Mouse (Mus musculus) megakaryocyte, adult 5-6 weeks (primary cell): ENCODE results near the gene Pidd1. TPM values are rescaled to one million over a fixed set of nuclear protein-coding genes. Genes with fewer than 3 reads are reported as not detected.

Source experiments
- ATAC-seq: 2 replicates; pipeline ENCODE4 v1.8.0; 2016; ENCODE audit warnings: mild to moderate bottlenecking, inconsistent platforms; ENCODE audit not compliant: poor library complexity, severe bottlenecking
- total RNA-seq, 2 experiments: library from RNA; stranded (forward) in 1 of 2; stranded (reverse) in 1 of 2; fragments of 153-499, 151-499 nt in 1 of 2; fragments of 221-1000, 200-1000 nt in 1 of 2; gene quantifications; 2 replicates each; pipeline versions ENCODE4 v1.2.3 to v1.2.4; 2015 to 2017

Pidd1 gene
- 7.1 and 8.1 TPM in 2 replicates for total RNA-seq (2015)
- 6.1 and 10.5 TPM in 2 replicates for total RNA-seq (2017)

DNA sequence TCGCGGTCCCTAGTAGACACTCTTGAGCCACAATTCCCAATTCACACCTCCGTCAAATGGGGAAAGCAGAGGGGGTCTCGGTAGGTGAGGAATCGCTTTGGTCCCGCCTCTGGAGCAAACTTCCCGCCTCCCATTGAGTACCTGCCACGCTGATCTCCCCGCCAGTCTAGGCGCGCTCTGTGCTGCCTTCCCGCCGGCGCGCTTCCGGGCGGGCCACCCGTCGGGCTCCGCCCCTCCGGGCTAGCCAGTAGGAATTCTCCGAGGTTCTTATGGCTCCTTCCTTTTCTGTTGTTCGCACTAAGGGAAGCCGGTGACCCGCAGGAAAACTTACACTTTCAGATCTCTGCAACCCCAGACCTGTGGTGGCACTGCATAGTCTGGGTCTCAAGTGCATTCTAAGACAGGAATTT lies at the start of gene Pidd1:
Pidd1 (minus strand) TSS at position 198 of the 410 bp plus-strand sequence.
- ATAC-seq: peak; percentile 53

DNA sequence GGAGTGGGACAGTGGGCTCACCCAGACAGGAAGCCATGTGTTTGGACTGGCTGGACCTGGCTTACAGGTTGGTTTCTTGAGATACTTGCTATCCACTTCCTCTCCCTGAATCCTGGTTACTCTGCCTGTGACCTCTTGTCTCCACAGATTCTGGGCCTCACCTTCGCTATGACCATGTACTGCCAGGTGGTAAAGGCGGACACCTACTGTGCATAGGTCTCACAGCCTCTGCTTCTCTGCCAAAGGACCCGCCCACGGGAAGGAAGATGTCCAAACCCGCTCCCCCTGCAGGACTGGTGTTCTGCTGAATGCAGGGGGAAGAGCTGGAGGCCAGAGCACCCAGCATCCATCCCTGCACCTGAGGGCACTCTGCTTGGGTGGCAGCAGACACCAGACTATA lies 48.9 kb upstream of the Pidd1 start:
- ATAC-seq: no peak

DNA sequence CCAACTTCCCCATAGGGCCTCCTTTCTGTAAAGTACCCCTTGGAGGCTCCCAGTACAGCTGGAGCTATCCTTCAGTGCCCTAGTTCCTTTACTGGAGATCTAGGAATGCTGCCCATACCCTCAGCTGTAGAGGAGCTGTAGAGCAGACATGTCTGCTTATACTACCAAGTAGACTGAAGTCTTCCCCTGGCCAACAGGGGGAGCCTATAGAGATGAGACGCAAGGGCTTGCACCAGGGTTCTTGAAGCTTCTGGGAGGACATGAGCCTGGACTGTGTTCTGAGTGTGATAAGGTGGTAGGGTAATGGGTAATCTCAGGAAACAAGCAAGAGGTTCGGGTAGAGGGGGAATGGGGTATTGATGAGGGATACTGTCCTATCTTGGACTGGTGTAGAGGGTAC lies 47.3 kb upstream of the Pidd1 start:
- 0 out of 2 replicates have a peak, but pooled peaks have one; percentile 51 for ATAC-seq

DNA sequence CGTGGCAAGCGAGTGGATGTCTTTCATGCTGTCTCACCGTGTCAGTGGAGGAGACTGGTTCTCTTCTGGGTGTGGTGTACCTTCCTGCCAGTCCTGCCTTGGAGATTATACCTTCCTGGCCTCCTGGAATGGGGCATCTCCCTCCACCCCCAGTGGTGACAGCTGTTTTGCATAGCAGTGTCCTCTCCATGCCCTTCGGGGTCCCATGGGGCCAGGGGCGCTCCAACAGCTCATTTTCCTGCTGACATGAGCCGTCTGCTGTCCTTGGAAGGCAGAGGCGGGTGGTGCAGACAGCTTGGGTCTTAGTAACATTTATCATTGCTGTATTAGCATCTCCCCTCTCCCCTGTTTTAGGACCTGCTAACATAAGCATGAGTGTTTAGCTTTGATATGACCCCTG lies 43.3 kb upstream of the Pidd1 start:
- ATAC-seq: no peak

DNA sequence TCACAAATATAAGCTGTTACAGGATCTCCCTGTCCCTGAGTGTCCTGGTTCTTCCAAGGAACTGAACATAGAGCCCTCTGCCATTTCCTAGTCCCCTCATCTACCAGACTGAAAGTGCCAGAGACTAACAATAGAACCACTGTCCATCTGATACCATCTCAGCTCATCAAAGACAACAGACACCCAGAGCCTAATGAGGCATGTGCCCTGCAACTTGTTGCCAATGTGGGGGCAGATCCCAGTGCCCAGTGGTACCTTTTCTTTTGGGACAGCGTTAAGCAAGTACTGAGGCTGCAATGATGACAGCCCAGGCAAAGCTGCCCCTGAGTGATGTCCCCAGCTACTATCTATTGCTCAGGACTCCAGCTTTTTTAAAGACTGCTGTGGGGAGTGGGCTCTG lies 42.4 kb upstream of the Pidd1 start:
- ATAC-seq: no peak

DNA sequence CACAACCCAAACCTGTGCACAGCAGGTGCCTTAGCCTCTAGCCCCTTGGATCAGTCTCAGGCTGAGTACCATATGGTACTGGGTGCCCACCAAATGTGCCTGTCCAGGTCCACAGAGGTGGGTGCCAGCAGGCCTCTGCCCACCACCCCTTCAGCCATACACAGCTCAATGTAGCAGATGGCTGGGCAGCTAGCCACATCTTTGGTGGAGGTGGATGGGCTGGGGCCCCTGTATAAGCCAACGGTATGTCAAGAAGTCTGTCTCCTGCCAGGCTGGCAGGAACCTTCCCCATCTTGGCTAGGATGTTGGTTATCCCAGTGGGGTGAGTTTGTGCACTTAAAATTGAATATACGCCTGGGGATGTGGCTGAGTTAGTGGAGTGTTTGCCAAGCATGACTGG lies 41.8 kb upstream of the Pidd1 start:
- ATAC-seq: no peak

DNA sequence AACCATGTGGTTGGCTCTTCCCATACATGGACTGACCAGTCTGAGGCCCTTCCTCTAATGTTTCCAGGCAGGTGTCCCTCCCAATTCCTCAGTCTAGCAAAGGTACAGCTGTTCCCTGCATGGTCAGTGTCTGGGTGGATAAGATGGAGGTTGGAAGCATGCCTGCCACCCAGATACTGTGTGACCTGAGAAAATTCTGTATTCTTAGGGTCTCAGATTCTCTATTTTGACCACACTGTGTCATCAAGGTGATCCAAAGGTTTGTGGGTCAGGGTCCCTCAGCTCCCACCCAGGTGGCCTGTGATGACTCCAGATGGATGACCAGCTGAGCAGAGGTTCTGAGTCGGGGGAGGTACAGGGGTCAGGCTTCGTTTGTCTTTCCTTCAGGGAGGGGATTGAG lies 41.4 kb upstream of the Pidd1 start:
- ATAC-seq: no peak

DNA sequence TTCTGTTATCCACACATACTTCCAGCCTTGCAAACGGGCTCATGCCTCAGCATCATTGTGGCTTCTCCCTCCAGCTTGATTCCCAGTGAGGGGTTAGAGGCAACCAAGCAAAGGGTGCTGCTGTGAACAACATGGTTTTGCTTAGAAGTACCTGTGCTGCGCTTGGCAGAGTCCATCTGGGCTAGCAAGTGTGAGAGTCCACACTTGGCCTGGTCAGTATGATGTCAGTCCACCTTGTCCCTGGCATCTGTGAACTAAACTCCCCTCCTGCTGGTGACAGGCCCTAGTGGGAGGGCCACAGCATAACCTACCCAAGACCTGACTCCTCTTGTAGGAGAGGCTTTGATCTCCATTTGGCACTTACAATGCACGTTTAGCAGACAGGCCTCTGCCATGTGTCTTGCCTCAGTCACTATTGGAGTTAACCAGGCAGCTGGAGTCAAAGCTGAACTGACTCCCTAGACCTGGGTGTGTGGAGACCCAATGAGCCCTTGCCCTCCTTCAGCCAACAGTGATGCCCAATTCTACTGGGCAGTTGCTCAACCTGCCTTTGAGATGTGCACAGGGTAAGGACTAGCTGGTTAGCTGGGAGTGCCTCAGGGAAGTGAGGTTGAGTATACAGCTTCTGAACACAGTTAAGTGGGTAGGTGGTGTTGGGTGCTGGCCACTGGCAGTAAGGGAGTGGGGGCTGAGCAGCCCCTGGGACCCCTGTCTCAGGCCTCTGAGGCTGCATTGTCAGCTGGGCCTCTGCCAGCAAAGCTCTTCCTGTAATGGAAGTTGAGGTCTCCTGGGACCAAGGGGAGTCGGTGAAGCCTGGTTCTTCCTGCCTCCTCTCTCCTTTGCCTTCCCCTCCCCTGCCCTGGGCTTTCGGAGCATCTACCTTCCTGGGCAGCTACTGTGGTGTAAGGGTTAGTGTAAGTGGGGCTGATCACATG lies 40.6 kb upstream of the Pidd1 start:
- no peak for ATAC-seq

DNA sequence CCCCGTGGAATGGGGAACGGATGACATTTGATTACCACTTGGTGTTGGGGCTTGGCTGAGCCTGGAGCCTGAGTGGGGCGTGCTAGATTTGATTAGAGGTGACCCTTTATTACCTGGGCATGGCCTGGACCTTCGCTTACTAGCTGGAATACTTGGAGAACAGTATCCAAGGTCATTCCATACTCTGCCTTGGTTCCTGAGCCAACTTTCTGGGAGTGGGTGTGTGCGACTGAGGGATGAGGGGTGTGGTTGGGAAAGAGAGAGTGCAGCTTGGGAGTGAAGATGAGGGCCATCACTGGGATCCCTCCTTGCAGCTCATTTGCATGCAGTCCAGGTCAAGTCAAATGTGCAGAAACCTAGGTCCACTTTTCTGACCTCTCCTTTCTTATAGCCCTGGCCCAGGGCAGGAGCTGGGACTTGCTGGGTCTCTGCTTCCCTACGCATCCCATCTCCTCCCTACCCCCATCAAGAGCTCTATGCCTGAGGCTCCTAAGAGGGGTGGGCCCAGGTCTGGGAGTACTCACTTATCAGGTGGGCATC lies 39.4 kb upstream of the Pidd1 start:
- no peak for ATAC-seq

DNA sequence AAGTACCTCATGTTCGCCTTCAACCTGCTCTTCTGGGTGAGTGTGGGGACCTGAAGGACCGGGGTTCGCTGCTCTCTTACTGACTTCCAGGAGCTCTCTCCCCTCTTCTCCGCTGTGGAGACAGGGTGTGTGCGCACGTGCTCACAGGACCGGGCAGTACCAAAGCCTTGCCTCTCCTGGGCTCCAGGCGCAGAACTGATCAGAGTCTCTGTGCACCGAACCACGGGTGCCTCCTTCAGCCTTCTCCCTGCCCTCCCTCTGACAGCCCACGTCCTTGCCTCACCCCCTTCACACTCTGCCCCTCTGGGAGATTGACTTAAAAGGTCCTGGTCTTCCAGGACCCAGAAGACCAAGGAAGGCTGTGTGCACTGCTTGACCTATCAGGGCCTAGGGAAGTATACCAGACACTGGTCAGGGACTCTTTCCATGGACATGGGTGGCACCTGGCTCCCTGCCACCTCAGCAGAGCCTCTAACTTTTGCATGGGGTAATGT lies 38.8 kb upstream of the Pidd1 start:
- no peak for ATAC-seq

DNA sequence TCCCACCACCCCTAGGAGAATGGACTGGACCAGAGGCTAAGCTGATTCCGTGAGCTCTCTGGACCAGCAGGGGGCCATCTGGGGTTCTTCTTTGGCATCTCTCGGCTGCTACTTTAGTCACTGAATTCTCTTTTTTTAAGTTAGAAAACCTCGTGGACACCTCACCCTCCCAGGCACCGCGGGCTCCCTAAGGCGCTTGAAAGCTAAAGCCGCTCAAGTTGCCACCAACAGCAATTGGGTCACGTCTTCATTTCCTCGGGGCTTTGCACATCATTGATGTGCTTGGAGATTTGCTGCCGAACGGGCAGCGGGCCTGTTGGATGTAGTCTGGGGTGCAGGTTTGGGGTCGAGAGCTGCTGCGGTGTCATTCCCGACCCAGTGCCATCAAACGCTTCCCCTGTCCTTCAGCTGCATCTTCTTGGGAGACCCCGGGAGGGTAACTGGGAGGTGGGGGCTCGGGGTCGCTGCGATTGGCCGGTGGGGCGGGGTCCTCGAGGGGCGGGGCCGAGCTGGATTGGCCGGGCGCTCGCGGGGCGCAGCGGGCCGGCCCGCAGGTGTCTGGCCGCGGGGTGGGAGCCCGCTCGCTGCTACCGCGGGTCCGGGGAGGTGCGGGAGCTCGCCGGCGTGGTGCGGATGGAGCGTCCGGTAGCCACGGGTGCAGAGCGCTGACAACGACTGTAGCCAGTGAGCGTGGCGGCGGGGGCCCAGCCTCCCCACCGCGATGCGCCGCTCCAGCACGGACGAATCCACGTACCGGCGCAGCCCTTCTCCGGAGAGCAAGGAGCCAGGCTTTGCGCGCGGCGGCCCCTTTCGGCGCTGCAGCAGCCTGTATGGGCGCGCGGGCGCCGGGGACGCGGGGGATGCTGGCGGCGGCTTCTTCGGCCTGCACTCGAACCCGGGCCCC lies 37.9 kb upstream of the Pidd1 start:
- peak; percentile 37 for ATAC-seq

DNA sequence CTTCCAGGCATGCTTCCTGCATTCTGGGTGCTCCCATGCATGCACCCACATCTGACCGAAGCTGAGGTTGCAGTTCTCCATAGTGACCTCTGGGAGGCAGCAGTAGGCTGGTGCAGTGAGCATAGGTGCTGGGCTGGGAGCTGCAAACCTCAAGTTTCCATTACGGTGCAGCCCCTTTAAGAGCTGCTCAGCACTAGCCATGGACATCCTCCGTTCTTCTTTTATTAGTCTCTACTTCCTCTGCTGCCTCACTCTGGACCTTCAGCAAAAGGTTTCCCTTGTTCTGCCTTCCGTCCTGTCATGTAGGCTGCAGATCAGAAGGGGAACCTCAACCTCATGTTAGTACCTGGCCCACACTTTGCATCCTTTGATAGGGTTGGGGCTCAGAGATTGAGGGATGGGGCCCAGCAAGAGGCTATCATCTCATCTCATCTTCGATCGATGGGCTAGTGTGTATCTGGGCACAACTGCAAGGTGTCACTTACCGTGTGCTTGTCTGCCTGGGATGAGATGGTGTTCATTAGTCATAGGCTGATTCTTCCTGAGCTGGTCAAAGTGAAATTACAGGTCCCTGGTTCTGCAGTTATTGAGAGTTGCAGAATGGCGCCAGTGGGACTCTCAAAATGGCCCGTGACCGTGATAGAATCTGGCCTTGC lies 37.1 kb upstream of the Pidd1 start:
- peak; percentile 84 for ATAC-seq

DNA sequence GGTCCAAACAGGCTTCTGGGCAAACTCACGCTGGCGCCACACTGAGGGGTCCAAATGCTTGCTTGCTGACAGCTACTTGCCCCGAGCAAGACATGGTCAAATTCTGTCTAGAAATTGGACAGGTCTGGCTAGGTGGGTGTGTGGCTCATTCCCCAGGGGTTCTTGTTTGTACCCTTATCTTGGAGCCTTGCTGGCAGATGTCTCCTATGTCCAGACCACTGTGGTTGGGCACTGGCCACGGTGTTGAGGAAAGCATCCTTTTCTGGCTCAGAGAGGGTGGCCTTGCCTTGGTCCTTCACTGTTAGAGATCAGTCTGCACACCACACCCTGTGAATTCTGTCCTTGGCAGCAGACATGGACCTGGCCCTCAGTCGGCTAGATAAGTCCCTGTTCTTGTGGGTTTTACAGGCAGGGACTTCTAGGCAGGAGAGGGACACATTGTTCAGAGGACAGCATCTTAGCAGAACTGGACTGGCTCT lies 34.5 kb upstream of the Pidd1 start:
- ATAC-seq: no peak

DNA sequence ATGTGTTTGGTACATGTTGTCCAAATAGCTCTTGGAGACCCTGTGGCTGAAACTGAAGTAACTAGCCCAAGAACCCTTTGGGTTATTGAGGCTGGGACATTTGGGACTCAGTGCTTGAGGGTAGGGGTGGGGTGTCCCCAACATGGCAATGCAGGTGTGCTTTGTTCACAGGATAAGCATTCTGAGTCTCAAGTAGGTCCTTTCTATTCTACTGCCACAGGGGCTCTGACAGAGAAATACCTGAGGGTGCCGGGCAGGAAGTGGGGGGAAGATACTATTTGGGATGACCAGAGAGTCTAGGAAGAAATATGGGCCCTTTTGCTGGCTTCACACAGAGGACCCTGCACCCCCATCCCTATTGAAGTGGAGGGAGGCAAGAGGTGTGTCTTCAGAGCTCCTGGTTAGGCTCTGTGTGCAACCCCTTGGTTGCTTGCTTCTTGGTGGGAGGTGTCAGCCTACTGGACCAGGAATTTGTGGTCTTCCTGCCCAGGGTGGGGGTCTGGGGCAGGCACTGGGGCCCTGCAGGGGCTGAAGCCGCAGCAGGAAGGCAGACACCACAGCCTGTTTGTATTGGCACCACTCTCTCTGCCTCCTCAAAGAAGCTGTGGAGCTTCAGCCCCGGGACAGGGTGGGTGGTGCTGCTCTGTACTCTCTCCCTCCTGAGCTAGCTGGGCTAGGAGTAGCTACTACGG lies 33.9 kb upstream of the Pidd1 start:
- no peak for ATAC-seq

DNA sequence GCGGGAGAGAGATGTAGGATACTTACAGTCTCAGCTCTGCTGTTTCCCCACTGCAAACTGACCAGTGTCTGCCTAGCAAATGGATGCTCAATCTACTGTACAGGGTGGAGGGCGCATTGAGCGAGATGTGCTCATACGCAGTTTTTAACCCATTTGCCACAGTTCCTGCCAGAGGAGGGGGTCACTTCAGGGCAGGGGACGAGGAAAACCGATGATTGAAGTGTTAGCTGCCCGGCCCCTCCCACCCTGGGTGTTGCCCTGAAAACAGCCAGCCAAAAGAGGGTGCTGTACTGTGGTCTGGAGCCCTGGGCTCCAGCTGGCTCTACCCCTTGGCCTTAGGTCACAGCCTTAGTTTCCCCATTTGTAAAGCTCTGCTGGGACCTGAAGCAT lies 33.2 kb upstream of the Pidd1 start:
- ATAC-seq: no peak

DNA sequence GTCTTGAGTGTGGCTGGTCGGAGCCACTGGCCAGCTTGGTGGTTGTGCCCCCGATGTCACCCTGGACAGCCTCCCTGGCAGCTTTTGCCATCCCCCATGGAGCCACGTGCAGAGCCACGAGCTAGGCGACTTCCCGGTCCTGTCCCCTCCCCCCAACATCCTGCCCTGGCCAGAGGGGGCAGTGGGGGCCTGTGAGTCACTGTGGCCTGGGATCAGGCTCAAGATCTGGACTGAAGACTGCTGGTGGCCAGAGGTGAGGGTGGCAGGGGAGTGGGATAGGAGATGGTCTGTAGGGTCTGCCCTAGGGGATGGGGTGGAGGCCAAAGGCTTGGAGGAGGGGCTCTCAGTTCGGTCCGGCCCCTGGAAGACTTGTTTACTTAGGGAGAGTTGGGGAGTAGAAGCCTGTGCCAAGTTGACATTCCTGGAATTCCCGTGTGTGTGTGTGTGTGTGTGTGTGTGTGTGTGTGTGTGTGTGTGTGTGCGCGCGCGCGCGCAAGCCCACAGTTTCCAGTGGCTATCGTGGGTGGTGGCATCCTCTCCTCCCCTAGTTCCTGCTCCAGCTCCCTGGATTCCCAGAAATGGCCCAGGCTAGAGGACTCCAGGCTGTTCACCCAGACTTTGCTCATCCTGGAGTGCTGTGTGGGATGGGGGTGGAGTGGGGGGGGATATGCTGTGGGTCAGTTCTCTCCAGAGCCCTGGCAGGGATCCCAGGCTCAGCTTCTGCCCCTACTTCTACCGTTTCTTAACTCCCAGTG lies 32.6 kb upstream of the Pidd1 start:
- peak; percentile 34 for ATAC-seq

DNA sequence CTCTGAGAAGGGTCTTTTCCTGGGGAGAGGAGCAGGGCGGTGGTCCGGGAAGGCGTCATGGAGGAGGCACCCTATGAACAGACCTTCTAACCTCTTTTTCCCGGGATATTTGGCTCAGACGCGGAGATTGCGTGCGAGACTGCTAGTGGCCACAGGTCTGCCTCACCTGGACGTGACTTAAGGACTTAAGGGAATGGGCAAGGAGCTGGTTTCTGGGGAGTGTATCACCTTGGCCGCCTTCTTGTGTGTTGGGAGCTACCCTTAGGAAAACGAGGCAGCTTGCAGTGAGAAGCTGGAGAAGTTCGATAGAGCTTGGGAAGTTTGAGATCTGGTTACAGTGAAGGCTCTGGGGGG lies 32.0 kb upstream of the Pidd1 start:
- ATAC-seq: no peak

DNA sequence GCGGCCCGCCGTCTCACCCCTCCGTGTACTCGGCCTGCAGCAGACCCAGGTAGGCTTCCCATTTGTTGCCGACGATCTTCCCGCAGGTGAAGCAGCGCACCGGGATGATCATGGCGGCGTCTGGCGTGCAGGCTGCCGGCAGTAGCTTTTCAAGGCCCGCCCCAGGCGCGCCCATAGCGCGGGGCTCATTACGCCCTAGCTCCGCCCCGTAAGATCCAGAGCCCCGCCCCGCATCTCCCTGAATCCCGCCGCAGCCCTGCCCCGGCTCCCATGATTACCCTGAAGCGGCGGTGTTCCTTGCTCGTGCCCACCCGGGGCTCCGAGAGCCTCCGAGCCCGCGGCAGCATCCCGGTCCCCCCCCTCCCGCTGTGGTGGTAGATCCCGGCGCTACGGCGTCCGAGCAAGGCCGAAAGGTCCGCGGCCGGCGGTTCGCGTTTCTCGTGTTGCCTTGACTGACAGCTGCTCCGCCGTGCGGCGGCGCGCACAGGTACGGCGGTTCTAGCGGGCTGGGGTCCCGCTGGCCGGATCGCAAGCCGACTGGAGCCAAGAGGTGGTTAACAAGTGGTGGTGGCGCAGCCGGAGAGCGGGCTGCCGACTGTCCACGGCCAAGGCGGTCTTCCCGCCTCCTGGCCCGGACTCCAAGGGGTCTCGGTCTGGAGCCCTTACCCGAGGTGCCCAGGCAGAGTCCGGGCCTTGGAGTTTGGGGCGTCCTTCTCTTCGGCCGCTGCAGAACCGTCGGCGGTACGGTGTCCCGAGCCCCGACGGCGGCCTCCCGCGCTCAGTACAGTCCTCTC lies 31.4 kb upstream of the Pidd1 start, which contains the start of the genes Polr2l and Tspan4:
Polr2l (minus strand) TSS at position 122 of the 794 bp plus-strand sequence.
Tspan4 (plus strand) TSS at position 230 of the 794 bp plus-strand sequence.
- ATAC-seq: peak; percentile 80
